Mouse (Mus musculus): ENCODE results near the gene Ankrd66.

- no peak for TF ChIP-seq POLR2A (IDR thresholded peaks at IDR 0.05; ENCODE audit: insufficient read length, low read depth)
- no peak for TF ChIP-seq USF1 (IDR thresholded peaks at IDR 0.05; ENCODE audit: low read depth)
These were observed 4.7 kb downstream of the Ankrd66 start for GRCm38 (mm10) chr17:43538767-43539166.

Measured in myocyte (in vitro differentiated cells).